Mouse (Mus musculus) MEL (cell line): ENCODE measurements at regions not wholly inside any gene's neighbourhood (a gene's known extent, or its start where the extent isn't known, plus 50 kb on each side); places are given as distances from the start of the nearest gene placed in this dataset.
"Not testable (repeated sequence)": the region's sequence is repeated elsewhere in the genome, so short reads cannot be mapped to it uniquely, and the experiment has no call there.

Source experiments
- GATA1 ChIP-seq: IDR thresholded peaks from 2 replicates; pipeline ENCODE4 v1.6.1; 2011; ENCODE audit warnings: low read depth, low read length, improper control_type of control experiment
- MAFK ChIP-seq: IDR thresholded peaks from 2 replicates; pipeline ENCODE4 v1.6.1; 2011; ENCODE audit warnings: low read depth, mild to moderate bottlenecking, low read length, improper control_type of control experiment, borderline replicate concordance
- TCF12 ChIP-seq: IDR thresholded peaks from 2 replicates; pipeline ENCODE4 v1.6.1; 2014; ENCODE audit warnings: low read depth, mild to moderate bottlenecking, inconsistent platforms, low read length, improper control_type of control experiment, moderate library complexity
- ZC3H11A ChIP-seq: IDR thresholded peaks from 2 replicates; pipeline ENCODE4 v1.6.1; 2012; ENCODE audit warnings: low read depth, mild to moderate bottlenecking, inconsistent platforms, low read length, improper control_type of control experiment

DNA sequence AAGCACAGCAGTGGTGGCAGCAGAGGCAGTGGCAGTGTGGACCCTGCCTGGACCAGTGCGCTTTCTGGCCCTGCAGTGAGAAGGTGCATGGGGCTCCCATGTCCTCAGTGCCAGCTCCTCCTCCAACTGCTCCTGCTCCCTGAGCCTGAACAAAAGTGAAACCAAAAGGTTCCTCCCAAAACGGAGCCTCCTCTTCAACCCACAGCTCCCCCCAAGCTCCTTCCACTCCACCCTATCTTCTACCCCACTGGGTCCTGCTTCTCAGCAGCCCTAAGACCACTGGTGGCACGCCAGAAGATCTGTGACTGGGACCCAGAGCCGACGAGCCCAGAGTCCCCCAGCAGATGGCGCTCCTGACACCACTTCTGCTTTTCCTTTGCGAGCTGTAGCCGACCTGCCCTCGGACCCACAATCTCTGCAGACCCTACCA is 63.5 kb upstream of the Fcho1 start:
- not testable (repeated sequence) for TF ChIP-seq ZC3H11A, GATA1, MAFK, TCF12
